Mouse (Mus musculus): Measurements from ENCODE around the gene Tmem11. TPM values are rescaled to one million over a fixed set of nuclear protein-coding genes. Genes with fewer than 3 reads are reported as not detected.
A peak's percentile ranks its signal among the peaks of the same experiment; 100 is the strongest.

Gene Tmem11
- polyA plus RNA-seq (2016; fragmentation: Nextera tagmentation; extraction: Ambion mirVana), result 38.1 and 40.0 TPM in 2 replicates

GRCm38 (mm10) chr11:60878675-60879294 lies at the start of gene Tmem11:
Gene Tmem11 (minus strand): TSS chr11:60879272.
- ATAC-seq, result peak; percentile 98
- H3K4me2 ChIP-seq, result peak within 1 kb of the TSS; percentile 83
- H3K4me3 ChIP-seq, result peak within 1 kb of the TSS; percentile 97
- H3K27ac ChIP-seq, result peak within 1 kb of the TSS; percentile 88
- peak within 1 kb of the TSS; percentile 94 for H3K9ac ChIP-seq
- H3K36me3 ChIP-seq, result peaks cover 31% of the 10 kb centered on the region
- H3K4me1 ChIP-seq, result peaks cover 51% of the 10 kb centered on the region
- WGBS (ENCODE audit: insufficient replicate concordance), result under 1% methylated on average over 62 of the region's 62 CpGs
- H3K9me3 ChIP-seq (replicated peaks), result no peaks in the 10 kb centered on the region
- H3K27me3 ChIP-seq (replicated peaks), result no peaks in the 10 kb centered on the region

GRCm38 (mm10) chr11:60927264-60927663 lies 48.2 kb upstream of the Tmem11 start:
- Histone ChIP-seq H3K27ac (peak overlapping the region; percentile 52), H3K4me2 (peak overlapping the region; percentile 38), H3K27me3 (replicated peaks) (no peaks in the 10 kb centered on the region), H3K36me3 (no peaks in the 10 kb centered on the region), H3K9ac (peak overlapping the region; percentile 47; the same call in 1 of the 2 replicates), H3K9me3 (replicated peaks) (no peaks in the 10 kb centered on the region), H3K4me3 (no peak overlapping the region), H3K4me1 (peaks cover 77% of the 10 kb centered on the region)
- peak; percentile 25 for ATAC-seq
- WGBS (ENCODE audit: insufficient replicate concordance), result 1% methylated on average over 9 of the region's 9 CpGs

GRCm38 (mm10) chr11:60924981-60925380 lies 45.9 kb upstream of the Tmem11 start:
- ATAC-seq, result peak; percentile 70
- H3K4me1 ChIP-seq, result peaks cover 83% of the 10 kb centered on the region

GRCm38 (mm10) chr11:60924498-60924897 lies 45.4 kb upstream of the Tmem11 start:
- H3K27ac ChIP-seq, result peak overlapping the region; percentile 88
- peaks cover 16% of the 10 kb centered on the region for H3K36me3 ChIP-seq
- peak overlapping the region; percentile 58 for H3K4me2 ChIP-seq
- H3K4me3 ChIP-seq, result peak overlapping the region; percentile 10; the same call in 1 of the 2 replicates
- no peaks in the 10 kb centered on the region for H3K9me3 ChIP-seq (replicated peaks)
- 24% methylated on average over 6 of the region's 6 CpGs for WGBS (ENCODE audit: insufficient replicate concordance)
- H3K4me1 ChIP-seq, result peaks cover 83% of the 10 kb centered on the region
- H3K9ac ChIP-seq, result peak overlapping the region; percentile 59
- ATAC-seq, result peak; percentile 94
- H3K27me3 ChIP-seq (replicated peaks), result no peaks in the 10 kb centered on the region

More at GRCm38 (mm10) chr11:60924981-60925380, 45.9 kb upstream of the Tmem11 start:
- 39% methylated on average over 1 of the region's 1 CpGs for WGBS (ENCODE audit: insufficient replicate concordance)
- H3K9me3 ChIP-seq (replicated peaks), result no peaks in the 10 kb centered on the region
- no peaks in the 10 kb centered on the region for H3K27me3 ChIP-seq (replicated peaks)
- H3K27ac ChIP-seq, result peak overlapping the region; percentile 88
- peak overlapping the region; percentile 51; the same call in 1 of the 2 replicates for H3K9ac ChIP-seq
- H3K4me2 ChIP-seq, result peak overlapping the region; percentile 58
- H3K4me3 ChIP-seq, result peak overlapping the region; percentile 10; the same call in 1 of the 2 replicates
- H3K36me3 ChIP-seq, result peaks cover 12% of the 10 kb centered on the region

GRCm38 (mm10) chr11:60922964-60923363 lies 43.9 kb upstream of the Tmem11 start:
- H3K36me3 ChIP-seq, result peaks cover 16% of the 10 kb centered on the region
- no peaks in the 10 kb centered on the region for H3K9me3 ChIP-seq (replicated peaks)
- H3K27ac ChIP-seq, result peak overlapping the region; percentile 84
- 77% methylated on average over 5 of the region's 5 CpGs for WGBS (ENCODE audit: insufficient replicate concordance)
- peaks cover 85% of the 10 kb centered on the region for H3K4me1 ChIP-seq
- no peak overlapping the region for H3K4me3 ChIP-seq
- no peaks in the 10 kb centered on the region for H3K27me3 ChIP-seq (replicated peaks)
- no peak for ATAC-seq
- H3K4me2 ChIP-seq, result peak overlapping the region; percentile 41; the same call in 1 of the 2 replicates
- peak overlapping the region; percentile 45; the same call in 1 of the 2 replicates for H3K9ac ChIP-seq

GRCm38 (mm10) chr11:60922195-60922594 lies 43.1 kb upstream of the Tmem11 start:
- ATAC-seq, result peak; percentile 68
- Histone ChIP-seq H3K27me3 (replicated peaks) (no peaks in the 10 kb centered on the region), H3K9me3 (replicated peaks) (no peaks in the 10 kb centered on the region), H3K36me3 (peaks cover 16% of the 10 kb centered on the region), H3K4me3 (no peak overlapping the region), H3K9ac (peak overlapping the region; percentile 45), H3K4me1 (peaks cover 86% of the 10 kb centered on the region), H3K27ac (peak overlapping the region; percentile 84), H3K4me2 (peak overlapping the region; percentile 41)
- WGBS (ENCODE audit: insufficient replicate concordance), result 47% methylated on average over 1 of the region's 1 CpGs

GRCm38 (mm10) chr11:60920021-60920420 lies 40.9 kb upstream of the Tmem11 start:
- Histone ChIP-seq H3K4me1 (peaks cover 82% of the 10 kb centered on the region), H3K36me3 (peaks cover 16% of the 10 kb centered on the region), H3K9ac (peak overlapping the region; percentile 29; the same call in 1 of the 2 replicates), H3K9me3 (replicated peaks) (no peaks in the 10 kb centered on the region), H3K4me3 (no peak overlapping the region), H3K27me3 (replicated peaks) (no peaks in the 10 kb centered on the region), H3K27ac (peak overlapping the region; percentile 55), H3K4me2 (no peak overlapping the region)
- ATAC-seq, result no peak
- WGBS (ENCODE audit: insufficient replicate concordance), result 45% methylated on average over 2 of the region's 2 CpGs

GRCm38 (mm10) chr11:60915201-60915600 lies 36.1 kb upstream of the Tmem11 start:
- Histone ChIP-seq H3K9me3 (replicated peaks) (no peaks in the 10 kb centered on the region), H3K27ac (no peak overlapping the region), H3K27me3 (replicated peaks) (0 out of 2 replicates have a peak, but pooled peaks cover 3% of the 10 kb centered on the region), H3K4me1 (peaks cover 72% of the 10 kb centered on the region), H3K4me3 (no peak overlapping the region), H3K36me3 (peaks cover 9% of the 10 kb centered on the region; the same call in 1 of the 2 replicates), H3K9ac (no peak overlapping the region), H3K4me2 (no peak overlapping the region)
- no peak for ATAC-seq
- WGBS (ENCODE audit: insufficient replicate concordance), result 71% methylated on average over 4 of the region's 4 CpGs

- H3K4me2 ChIP-seq, result peak within 1 kb of the TSS; percentile 96
- 47% methylated on average over 7 of the region's 7 CpGs for WGBS (ENCODE audit: insufficient replicate concordance)
- peaks cover 65% of the 10 kb centered on the region for H3K4me1 ChIP-seq
- no peaks in the 10 kb centered on the region for H3K9me3 ChIP-seq (replicated peaks)
- H3K27me3 ChIP-seq (replicated peaks), result 0 out of 2 replicates have a peak, but pooled peaks cover 3% of the 10 kb centered on the region
- ATAC-seq, result no peak
- H3K36me3 ChIP-seq, result 0 out of 2 replicates have a peak, but pooled peaks cover 3% of the 10 kb centered on the region
- H3K9ac ChIP-seq, result peak within 1 kb of the TSS; percentile 96
- peak within 1 kb of the TSS; percentile 87 for H3K27ac ChIP-seq
- peak within 1 kb of the TSS; percentile 96 for H3K4me3 ChIP-seq
These were observed 35.4 kb upstream of the Tmem11 start, which contains the start of gene Natd1 for GRCm38 (mm10) chr11:60914491-60914890. Gene Natd1 (minus strand): TSS chr11:60914750.

GRCm38 (mm10) chr11:60913301-60914196 lies 34.5 kb upstream of the Tmem11 start:
- WGBS (ENCODE audit: insufficient replicate concordance), result 1% methylated on average over 65 of the region's 86 CpGs
- H3K4me3 ChIP-seq, result peak overlapping the region; percentile 96
- peaks cover 62% of the 10 kb centered on the region for H3K4me1 ChIP-seq
- 0 out of 2 replicates have a peak, but pooled peaks cover 3% of the 10 kb centered on the region for H3K27me3 ChIP-seq (replicated peaks)
- peak overlapping the region; percentile 96 for H3K4me2 ChIP-seq
- ATAC-seq, result peak; percentile 91
- H3K9me3 ChIP-seq (replicated peaks), result no peaks in the 10 kb centered on the region
- peak overlapping the region; percentile 87 for H3K27ac ChIP-seq
- H3K9ac ChIP-seq, result peak overlapping the region; percentile 96
- H3K36me3 ChIP-seq, result 0 out of 2 replicates have a peak, but pooled peaks cover 3% of the 10 kb centered on the region

- peaks cover 56% of the 10 kb centered on the region for H3K4me1 ChIP-seq
- WGBS (ENCODE audit: insufficient replicate concordance), result 30% methylated on average over 7 of the region's 7 CpGs
- 0 out of 2 replicates have a peak, but pooled peaks cover 3% of the 10 kb centered on the region for H3K27me3 ChIP-seq (replicated peaks)
- peak overlapping the region; percentile 96 for H3K9ac ChIP-seq
- H3K4me2 ChIP-seq, result peak overlapping the region; percentile 96
- no peak for ATAC-seq
- H3K4me3 ChIP-seq, result peak overlapping the region; percentile 96
- H3K36me3 ChIP-seq, result 0 out of 2 replicates have a peak, but pooled peaks cover 3% of the 10 kb centered on the region
- H3K9me3 ChIP-seq (replicated peaks), result no peaks in the 10 kb centered on the region
- H3K27ac ChIP-seq, result peak overlapping the region; percentile 87
These were observed 33.5 kb upstream of the Tmem11 start for GRCm38 (mm10) chr11:60912525-60912973.
